Mouse (Mus musculus): ENCODE results near the gene Slc35e2. TPM values are rescaled to one million over a fixed set of nuclear protein-coding genes. Genes with fewer than 3 reads are reported as not detected.
"Not testable (repeated sequence)": the region's sequence is repeated elsewhere in the genome, so short reads cannot be mapped to it uniquely, and the experiment has no call there.

Gene Slc35e2
- 1 to 10 TPM; 6.2 to 7.8 (median 6.9) TPM for total RNA-seq (2022)

GRCm38 (mm10) chr4:155601091-155601996 lies at the start of gene Slc35e2:
Gene Slc35e2 (plus strand): TSS chr4:155601416.
- peak; percentile 91 for DNase-seq (ENCODE audit: low spot score)

GRCm38 (mm10) chr4:155552917-155553532 lies 48.2 kb upstream of the Slc35e2 start:
- DNase-seq (ENCODE audit: low spot score): no peak

GRCm38 (mm10) chr4:155554880-155555279 lies 46.3 kb upstream of the Slc35e2 start:
- DNase-seq (ENCODE audit: low spot score): no peak

GRCm38 (mm10) chr4:155555464-155555863 lies 45.8 kb upstream of the Slc35e2 start:
- no peak for DNase-seq (ENCODE audit: low spot score)

- peak; percentile 28 for DNase-seq (ENCODE audit: low spot score)
Measured at GRCm38 (mm10) chr4:155559454-155559853, 41.8 kb upstream of the Slc35e2 start.

GRCm38 (mm10) chr4:155560932-155561331 lies 40.3 kb upstream of the Slc35e2 start:
- no peak for DNase-seq (ENCODE audit: low spot score)

GRCm38 (mm10) chr4:155561661-155562442 lies 39.4 kb upstream of the Slc35e2 start, which contains the start of gene Nadk:
Gene Nadk (plus strand): TSS chr4:155562378.
- peak; percentile 38 for DNase-seq (ENCODE audit: low spot score)

- peak; percentile 63 for DNase-seq (ENCODE audit: low spot score)
Measured at GRCm38 (mm10) chr4:155562725-155563399, 38.4 kb upstream of the Slc35e2 start.

- peak; percentile 97 for DNase-seq (ENCODE audit: low spot score)
Measured at GRCm38 (mm10) chr4:155563400-155564231, 37.6 kb upstream of the Slc35e2 start.

- peak; percentile 43 for DNase-seq (ENCODE audit: low spot score)
Measured at GRCm38 (mm10) chr4:155564315-155565069, 36.7 kb upstream of the Slc35e2 start.

- no peak for DNase-seq (ENCODE audit: low spot score)
Measured at GRCm38 (mm10) chr4:155566555-155566954, 34.7 kb upstream of the Slc35e2 start.

GRCm38 (mm10) chr4:155568170-155568569 lies 33.0 kb upstream of the Slc35e2 start:
- DNase-seq (ENCODE audit: low spot score): peak; percentile 43

GRCm38 (mm10) chr4:155568632-155569370 lies 32.4 kb upstream of the Slc35e2 start:
- DNase-seq (ENCODE audit: low spot score): no peak

- no peak for DNase-seq (ENCODE audit: low spot score)
Measured at GRCm38 (mm10) chr4:155569818-155570217, 31.4 kb upstream of the Slc35e2 start.

- not testable (repeated sequence) for DNase-seq (ENCODE audit: low spot score)
Measured at GRCm38 (mm10) chr4:155570315-155570714, 30.9 kb upstream of the Slc35e2 start.

GRCm38 (mm10) chr4:155571442-155571841 lies 29.8 kb upstream of the Slc35e2 start:
- DNase-seq (ENCODE audit: low spot score): no peak

GRCm38 (mm10) chr4:155573155-155573554 lies 28.1 kb upstream of the Slc35e2 start:
- no peak for DNase-seq (ENCODE audit: low spot score)

GRCm38 (mm10) chr4:155573876-155574275 lies 27.3 kb upstream of the Slc35e2 start:
- no peak for DNase-seq (ENCODE audit: low spot score)

- DNase-seq (ENCODE audit: low spot score): no peak
Measured at GRCm38 (mm10) chr4:155574931-155575330, 26.3 kb upstream of the Slc35e2 start.
